Mouse (Mus musculus) left cerebral cortex, postnatal 14 days (tissue): ENCODE results near the gene Ubxn6. TPM values are rescaled to one million over a fixed set of nuclear protein-coding genes. Genes with fewer than 3 reads are reported as not detected.
"Not testable (repeated sequence)": the region's sequence is repeated elsewhere in the genome, so short reads cannot be mapped to it uniquely, and the experiment has no call there.

Experiments
- DNase-seq, 2 experiments: peaks; one replicate each; pipeline ENCODE4 v3.0.0; 2021 to 2022; ENCODE audit warnings: low spot score in 2 of 2, mixed read lengths in 1 of 2
- intact Hi-C: fragments of 180-260 bp; cut with DNase I; formaldehyde crosslinking; loops from one replicate; pipeline ENCODE4 v1.15.1; 2025
- total RNA-seq, 2 experiments: library from RNA; stranded (reverse); gene quantifications; 2 replicates each; pipeline ENCODE4 v1.2.3; 2021

Ubxn6 gene
- total RNA-seq, 2 experiments from 2014 or later = 74.4 to 89.6 TPM

DNA sequence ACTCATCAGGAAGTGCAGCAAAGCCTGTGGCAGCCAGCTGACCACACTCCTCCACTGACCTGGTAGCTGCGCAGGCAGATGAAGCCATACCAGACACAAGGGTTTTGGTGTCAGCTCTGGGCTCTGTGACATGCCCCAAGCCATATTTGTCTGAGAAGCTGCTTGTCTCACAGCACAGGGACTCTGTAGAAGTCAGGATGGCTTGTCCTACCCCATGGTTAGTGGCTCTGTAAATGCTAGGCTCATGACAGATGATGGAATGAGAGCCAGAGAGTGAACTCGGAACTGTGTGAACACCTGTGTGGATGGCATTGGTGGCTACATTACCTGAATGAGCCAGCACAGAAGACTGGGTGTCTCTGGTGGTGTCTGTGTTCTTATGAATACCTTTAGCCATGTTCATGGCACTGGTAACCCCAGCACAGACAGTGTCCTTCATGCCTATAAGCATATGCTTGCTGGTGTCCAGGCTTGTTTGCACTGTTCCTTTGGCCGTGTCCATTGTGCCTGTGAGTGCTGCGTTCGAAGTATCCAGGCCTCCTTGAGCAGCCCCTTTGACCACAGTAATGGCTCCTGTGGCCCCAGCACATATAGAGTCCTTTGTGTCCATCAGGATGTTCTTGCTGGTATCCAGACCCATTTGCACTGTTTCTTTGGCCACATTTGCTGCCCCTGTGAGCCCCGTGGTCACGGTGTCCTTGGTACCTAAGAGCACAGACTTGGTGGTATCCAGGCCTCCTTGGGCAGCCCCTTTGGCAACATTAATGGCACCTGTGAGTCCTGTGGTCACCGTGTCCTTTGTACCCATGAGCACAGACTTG lies 28.8 kb upstream of the Ubxn6 start:
- intact Hi-C loops = no loop called here

DNA sequence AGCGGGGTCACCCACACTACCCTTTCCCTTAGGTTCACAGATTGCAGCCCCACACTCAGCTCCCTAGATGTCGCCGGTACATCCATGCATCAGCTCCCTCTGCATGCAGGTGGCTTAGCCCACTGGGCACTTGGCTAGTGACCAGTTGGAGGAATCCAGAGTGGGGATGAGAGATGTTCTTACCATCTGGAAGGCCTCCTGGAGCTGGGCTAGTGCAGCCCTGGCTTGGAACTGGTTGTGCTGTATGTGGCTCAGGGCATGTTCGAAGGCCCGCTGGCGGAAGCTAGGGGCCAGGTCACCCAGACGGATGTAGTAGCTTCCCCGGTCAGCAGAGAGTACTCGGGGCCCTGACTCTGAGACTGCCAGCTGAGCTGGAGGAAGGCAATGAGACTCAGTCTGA lies 28.1 kb upstream of the Ubxn6 start:
- DNase-seq = no peak
- intact Hi-C loops = no loop called here

More for the DNA sequence above, 28.8 kb upstream of the Ubxn6 start:
- DNase-seq = no peak

DNA sequence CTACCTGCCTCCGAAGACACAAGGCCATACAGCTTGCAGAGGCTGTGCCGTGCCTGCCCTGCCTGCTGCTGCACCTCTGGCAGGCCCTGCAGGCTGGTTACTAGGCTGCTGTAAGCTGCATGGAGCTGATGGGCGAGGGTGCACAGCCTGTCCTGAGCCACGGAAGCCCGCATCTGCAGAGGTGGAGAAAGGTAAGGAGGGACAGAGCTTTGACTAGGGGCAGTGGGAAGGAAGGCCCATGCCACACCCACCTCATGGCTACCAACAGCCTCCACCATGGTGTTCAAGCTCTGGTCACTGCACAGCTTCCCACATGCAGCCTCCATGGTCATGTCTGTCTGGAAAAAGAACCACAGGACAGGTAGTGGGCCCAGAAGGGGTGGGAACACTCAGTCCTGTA lies 27.3 kb upstream of the Ubxn6 start:
- intact Hi-C loops = no loop called here
- DNase-seq = no peak

- no peak for DNase-seq
- intact Hi-C loops = no loop called here
Observed at GRCm38 (mm10) chr17:56100811-56101210, 26.0 kb upstream of the Ubxn6 start.

- intact Hi-C loops = no loop called here
Observed at GRCm38 (mm10) chr17:56098711-56099572, 24.1 kb upstream of the Ubxn6 start.

DNA sequence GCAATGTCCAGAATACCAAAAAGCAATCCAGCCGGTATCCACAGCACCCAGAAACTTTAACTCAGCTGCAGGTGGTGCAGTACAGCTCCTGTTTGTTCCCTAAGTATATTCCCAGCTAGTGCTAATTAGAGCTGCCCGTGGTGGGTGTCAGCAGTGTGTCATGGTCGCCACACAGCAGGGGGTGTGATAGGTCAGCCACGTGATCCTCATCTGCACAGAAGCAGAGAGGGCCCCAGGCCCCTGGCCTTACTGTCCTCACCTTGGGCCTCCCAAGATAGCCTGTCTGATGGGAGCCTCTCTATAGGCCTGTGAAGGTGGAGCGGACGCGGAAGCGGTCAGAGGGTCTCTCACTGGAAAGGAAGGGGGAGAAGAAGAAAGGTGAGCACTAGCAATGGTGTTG lies 23.4 kb upstream of the Ubxn6 start:
- DNase-seq = no peak
- intact Hi-C loops = no loop called here

More at GRCm38 (mm10) chr17:56098711-56099572, 24.1 kb upstream of the Ubxn6 start:
- no peak for DNase-seq

DNA sequence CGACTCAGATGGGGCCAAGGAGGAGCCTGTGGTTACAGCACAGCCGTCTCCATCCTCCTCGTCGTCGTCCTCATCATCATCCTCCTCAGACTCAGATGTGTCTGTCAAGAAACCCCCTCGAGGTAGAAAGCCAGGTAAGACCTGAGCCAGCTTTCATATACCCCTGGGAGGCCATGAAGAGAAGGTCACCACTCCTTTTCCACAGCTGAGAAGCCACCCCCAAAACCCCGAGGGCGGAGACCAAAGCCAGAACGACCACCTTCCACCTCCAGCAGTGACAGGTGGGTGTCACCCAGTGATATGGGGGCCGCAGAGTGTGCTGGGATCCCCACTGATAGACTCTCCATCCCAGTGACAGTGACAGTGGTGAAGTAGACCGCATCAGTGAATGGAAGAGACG lies 22.1 kb upstream of the Ubxn6 start:
- intact Hi-C loops = no loop called here
- DNase-seq = no peak

- intact Hi-C loops = no loop called here
- DNase-seq = no peak
Observed at GRCm38 (mm10) chr17:56092794-56093193, 18.0 kb upstream of the Ubxn6 start.

DNA sequence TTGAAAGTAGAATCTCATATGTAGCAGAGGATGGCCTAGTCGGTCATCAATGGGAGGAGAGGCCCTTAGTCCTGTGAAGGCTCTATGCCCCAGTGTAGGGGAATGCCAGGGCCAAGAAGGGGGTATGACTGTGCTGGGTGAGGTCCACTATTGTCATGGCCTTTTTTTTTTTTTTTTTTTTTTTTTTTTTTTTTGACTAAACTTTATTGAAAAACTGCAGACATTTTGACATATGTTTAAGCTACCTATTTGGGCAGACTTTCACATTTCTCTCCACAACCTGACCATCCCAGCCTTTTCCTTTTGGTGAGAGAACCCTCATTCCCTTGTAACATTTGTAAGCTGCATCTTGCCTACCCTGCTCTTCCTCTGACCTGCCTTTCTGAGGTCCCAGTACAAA lies 17.5 kb upstream of the Ubxn6 start:
- no peak for DNase-seq
- intact Hi-C loops = no loop called here

- intact Hi-C loops = no loop called here
- peak; percentile 69 to 83 for DNase-seq
Observed at GRCm38 (mm10) chr17:56080781-56081585, 6.2 kb upstream of the Ubxn6 start.

DNA sequence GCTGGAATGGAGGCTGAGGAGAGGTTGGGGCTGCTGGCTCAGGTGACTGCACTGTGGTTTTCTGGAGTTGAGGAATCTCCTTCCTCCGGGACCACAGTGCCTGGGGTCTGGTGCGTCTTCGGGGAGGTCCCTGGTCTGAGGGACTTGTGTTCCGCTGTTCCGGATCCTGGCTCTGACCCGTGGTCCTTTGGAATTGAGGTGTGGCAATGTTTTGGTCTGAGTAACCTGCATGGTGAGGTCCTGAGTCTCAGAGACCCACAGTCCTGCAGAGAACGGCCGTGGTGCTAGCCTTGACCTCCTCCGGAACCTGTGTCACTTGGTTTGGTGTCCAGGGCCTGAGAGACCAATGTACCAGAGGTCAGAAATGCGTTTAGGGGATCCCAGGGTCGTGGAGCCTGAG lies 5.1 kb upstream of the Ubxn6 start:
- intact Hi-C loops = loop anchor here (5.0 kb wide), 1 partner anchor 38 kb away; the partner anchor contains the start of gene Chaf1a
- peak in 1 of 2 experiments; percentile 13 for DNase-seq

DNA sequence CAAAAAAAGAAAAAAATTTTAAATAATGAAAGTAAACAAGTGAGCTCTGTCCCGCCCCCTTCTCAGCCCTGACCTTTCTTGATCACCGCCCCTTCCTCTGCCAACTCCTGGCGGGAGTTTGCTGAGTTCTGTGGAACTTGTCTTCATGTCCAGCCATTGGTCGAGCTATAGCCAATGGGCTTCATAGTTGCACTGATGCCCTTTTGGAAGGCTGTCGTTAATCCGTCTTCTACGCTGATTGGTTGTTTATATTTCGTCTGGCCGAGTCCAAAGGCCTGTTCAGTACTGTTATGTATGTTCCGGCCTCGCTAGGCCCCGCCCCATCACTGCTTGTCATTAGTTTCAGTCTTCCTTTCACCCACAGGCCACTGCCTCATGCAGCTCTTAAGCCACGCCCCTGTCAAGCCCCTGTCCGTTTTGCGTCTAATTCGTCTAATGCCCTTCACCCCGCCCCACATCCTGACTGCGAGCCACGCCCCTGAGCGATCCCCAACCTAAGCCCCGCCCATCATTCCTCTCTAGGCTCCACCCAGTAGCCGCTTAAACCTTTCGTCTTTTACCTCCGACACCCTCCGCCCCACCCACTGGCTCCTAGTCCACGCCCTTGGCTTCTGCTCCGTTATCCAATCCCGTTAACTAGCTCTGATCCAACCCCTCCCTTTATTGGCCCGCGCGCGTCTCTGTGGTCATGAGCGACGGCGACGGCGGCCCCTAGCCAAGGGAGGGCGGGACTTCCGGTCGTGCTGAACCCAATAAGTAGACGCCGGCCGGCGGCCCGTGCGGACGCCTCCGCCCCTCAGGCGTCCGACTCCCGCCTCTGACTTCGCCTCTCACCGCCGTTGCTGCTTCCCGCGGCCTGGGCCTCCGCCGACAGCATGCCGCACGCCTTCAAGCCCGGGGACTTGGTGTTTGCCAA lies 4.3 kb upstream of the Ubxn6 start, which contains the start of gene Hdgfl2:
Gene Hdgfl2, plus strand, starts transcription at position 755 of the 916 bp plus-strand sequence.
- peak; percentile 99 to 100 for DNase-seq
- intact Hi-C loops = loop anchor here (5.0 kb wide), 1 partner anchor 37 kb away; the partner anchor contains the start of gene Chaf1a

DNA sequence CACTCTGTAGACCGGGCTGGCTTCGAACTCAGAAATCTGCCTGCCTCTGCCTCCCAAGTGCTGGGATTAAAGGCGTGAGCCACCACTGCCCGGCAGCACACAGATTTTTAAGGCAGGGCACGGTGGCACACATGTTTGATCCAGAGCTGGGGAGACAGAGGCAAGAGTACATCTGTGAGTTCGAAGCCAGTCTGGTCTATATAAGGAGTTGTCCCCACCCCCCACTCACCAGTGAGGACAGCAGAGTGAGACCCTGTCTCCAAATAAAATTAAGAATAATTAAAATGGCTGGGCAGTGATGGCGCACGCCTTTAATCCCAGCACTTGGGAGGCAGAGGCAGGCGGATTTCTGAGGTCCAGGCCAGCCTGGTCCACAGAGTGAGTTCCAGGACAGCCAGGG lies 3.5 kb upstream of the Ubxn6 start:
- DNase-seq = not testable (repeated sequence)

GRCm38 (mm10) chr17:56077523-56077922 lies 2.7 kb upstream of the Ubxn6 start:
- no peak for DNase-seq
- intact Hi-C loops = loop anchor here (5.0 kb wide), 1 partner anchor 35 kb away; the partner anchor contains the start of gene Chaf1a

More for the DNA sequence above, 3.5 kb upstream of the Ubxn6 start:
- intact Hi-C loops = loop anchor here (5.0 kb wide), 1 partner anchor 36 kb away; the partner anchor contains the start of gene Chaf1a

GRCm38 (mm10) chr17:56074097-56074826 lies 566 bp downstream of the Ubxn6 start:
- intact Hi-C loops = no loop called here
- DNase-seq = peak; percentile 62 to 76

GRCm38 (mm10) chr17:56072243-56072642 lies 2.6 kb downstream of the Ubxn6 start:
- DNase-seq = no peak
- intact Hi-C loops = no loop called here

GRCm38 (mm10) chr17:56071126-56071525 lies 3.7 kb downstream of the Ubxn6 start:
- intact Hi-C loops = no loop called here
- no peak for DNase-seq

GRCm38 (mm10) chr17:56069066-56069465 lies 5.8 kb downstream of the Ubxn6 start:
- intact Hi-C loops = no loop called here
- DNase-seq = no peak
